Mouse (Mus musculus): ENCODE measurements around the gene 9930111J21Rik2.
"Not testable (repeated sequence)": the region's sequence is repeated elsewhere in the genome, so short reads cannot be mapped to it uniquely, and the experiment has no call there.

DNA sequence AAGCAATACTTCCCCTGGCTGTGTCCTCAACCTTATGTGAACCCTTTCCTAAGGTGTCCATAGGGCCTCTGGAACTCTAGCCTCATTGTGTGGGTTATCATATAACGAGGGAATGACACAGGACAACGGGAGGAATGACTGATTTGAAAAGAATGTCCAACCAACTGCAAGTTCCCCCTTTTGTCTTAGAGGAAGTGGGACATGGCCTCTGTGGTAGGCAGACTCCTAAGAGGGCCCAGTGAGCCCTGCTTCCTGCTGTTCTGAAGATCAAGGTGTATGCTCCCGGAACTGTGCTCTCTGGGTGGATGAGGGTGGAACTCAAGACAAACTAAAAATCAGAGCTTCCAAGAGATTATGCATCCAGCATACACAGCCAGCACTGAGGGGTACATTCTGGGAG is 9.0 kb upstream of the 9930111J21Rik2 start:
- not testable (repeated sequence) for TF ChIP-seq CTCF (IDR thresholded peaks at IDR 0.05; ENCODE audit: borderline replicate concordance, extremely low read depth, insufficient read depth, insufficient read length); POLR2A (IDR thresholded peaks at IDR 0.05; ENCODE audit: borderline replicate concordance, extremely low read depth, insufficient read depth, insufficient read length, poor library complexity, severe bottlenecking)
